Mouse (Mus musculus): ENCODE results near the gene Tstd1. TPM values are rescaled to one million over a fixed set of nuclear protein-coding genes. Genes with fewer than 3 reads are reported as not detected.

Gene Tstd1
- total RNA-seq, 2 experiments from 2014 or later: 2.2 to 2.5 TPM

DNA sequence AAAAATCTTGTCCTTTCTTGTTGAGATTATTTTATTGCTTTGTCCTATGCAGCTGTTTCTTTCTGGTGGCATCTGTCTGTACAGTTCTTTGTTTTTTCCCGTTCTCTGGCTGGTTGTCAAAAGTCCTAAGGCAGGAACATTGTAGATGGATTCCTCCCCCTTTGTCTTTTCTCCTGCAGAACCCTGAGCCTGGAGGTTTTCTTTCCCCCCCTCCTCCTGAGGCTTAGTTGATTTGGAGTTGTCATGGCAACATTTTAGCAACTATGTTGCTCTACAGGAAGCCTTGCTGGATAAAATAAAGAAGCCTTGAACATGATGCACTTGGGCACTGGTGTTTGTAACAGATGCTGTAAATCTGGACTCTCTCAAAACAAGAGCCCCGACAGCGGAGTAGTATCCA, 6.2 kb upstream of the Tstd1 start:
- intact Hi-C loops (cut with DNase I): loop anchor here (5.0 kb wide), 1 partner anchor 40 kb away; no protein-coding TSS in a partner anchor
- peak in 1 of 2 experiments; percentile 24 for DNase-seq

DNA sequence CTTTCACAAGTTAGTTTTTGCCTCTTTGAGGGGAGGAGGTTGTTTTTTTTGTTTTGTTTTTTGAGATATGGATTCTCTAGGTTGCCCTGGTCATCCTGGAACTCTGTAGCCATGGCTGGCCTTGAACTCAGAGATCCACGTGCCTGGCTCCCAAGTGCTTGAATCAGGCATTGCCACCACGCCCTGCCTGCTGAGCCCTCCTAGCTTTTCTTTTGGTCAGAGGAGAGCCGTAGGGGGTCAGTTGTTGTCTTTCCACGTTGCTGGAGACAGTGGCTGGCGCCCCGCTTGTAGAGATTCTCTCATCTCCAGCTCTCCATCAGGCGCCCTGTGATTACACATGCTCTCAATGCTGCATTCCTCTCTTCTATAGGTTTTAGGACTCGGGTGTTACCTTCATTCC, 5.1 kb upstream of the Tstd1 start:
- intact Hi-C loops (cut with DNase I): loop anchor here (1.0 to 5.0 kb wide), 3 partner anchors 24 to 58 kb away; partner anchors contain the start of gene F11r
- no peak for DNase-seq

GRCm38 (mm10) chr1:171419291-171419882, 715 bp downstream of the Tstd1 start:
- DNase-seq: no peak
- intact Hi-C loops (cut with DNase I): no loop called here

DNA sequence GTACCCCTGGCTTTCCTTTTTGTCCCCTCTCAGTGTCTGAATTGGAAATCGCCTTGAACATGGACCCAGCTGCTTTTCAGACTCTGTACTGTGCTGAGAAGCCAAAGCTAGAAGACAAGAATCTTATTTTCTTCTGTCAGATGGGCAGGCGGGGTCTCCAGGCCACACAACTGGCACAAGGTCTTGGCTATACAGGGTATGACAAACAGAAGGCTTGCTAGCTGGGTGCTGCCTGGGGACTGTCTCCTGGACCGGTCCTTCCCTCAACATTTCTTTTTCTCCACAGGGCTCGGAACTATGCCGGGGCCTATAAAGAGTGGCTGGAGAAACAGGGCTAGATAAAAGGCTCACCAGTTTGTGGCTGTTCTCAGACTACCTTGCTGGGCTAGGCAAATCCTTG, 1.2 kb downstream of the Tstd1 start:
- DNase-seq: no peak
- intact Hi-C loops (cut with DNase I): no loop called here

GRCm38 (mm10) chr1:171422504-171423095, 3.9 kb downstream of the Tstd1 start:
- no peak for DNase-seq
- intact Hi-C loops (cut with DNase I): no loop called here

- no peak for DNase-seq
- intact Hi-C loops (cut with DNase I): no loop called here
These were observed 6.0 kb downstream of the Tstd1 start for GRCm38 (mm10) chr1:171424638-171425037.

DNA sequence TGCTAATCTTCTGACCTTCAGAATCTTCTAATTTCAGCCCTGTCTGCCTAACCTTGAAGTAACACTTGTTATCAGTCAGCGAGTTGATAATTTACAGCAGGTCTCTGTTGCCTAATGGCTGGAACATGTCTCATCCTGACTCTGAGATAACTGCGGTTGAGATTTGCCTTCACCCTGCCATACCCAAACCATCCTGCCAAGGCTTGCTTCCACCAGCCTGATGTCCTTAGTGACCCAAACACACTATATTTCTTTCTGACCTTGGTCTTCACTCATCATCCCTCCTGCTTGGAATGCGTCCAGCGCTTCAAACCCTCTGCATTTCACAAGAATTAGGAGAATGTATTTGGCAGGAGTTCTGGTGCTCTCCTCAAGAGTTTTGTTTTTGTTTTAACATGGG, 6.5 kb downstream of the Tstd1 start:
- DNase-seq: peak in 1 of 2 experiments; percentile 32

DNA sequence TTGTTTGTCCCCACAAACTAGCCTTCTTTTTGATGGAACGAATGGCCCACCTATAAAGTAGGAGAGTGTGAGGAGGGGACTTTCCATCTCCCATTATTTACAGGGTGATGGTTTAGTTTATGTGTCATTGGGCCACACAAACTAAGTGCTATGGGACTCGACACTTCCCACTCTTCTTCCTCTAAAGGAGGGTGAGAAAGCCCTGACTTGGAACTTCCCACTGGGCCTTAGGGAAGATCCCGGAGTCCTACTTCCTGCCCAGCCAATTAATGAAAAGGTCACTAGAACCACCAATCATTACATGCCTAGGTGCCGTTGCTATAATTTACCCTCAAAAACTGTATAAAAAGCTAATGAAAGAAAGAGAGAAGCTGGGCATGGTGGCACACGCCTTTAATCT, 13.5 kb downstream of the Tstd1 start:
- no peak for DNase-seq
- intact Hi-C loops (cut with DNase I): no loop called here

More for the DNA sequence above, 6.5 kb downstream of the Tstd1 start:
- intact Hi-C loops (cut with DNase I): no loop called here

DNA sequence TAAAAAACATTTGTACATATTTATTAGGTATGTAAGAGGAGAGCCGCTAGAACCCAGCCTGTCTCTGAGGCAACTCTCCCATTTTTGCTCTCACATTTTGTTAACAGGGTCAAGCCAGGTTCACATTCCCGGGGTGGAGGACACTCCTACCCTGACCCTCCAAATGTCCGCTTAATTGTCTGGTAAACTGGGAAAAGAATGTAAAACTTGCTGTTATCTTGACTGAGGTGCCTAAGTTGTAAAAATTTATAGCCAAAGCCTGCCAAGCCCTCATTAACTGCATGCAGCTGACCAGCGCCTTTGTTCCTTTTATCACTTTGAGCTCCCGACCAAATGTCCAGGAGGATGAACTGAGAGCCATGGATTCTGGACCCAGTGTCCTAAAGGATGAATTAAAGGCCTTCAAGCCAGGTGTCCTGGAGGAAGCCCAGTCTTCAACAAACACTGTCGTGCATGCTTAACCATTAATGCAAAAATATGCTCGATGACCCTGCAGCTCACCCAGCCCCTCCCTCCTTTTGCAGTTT, 16.7 kb downstream of the Tstd1 start:
- no peak for DNase-seq
- intact Hi-C loops (cut with DNase I): no loop called here

DNA sequence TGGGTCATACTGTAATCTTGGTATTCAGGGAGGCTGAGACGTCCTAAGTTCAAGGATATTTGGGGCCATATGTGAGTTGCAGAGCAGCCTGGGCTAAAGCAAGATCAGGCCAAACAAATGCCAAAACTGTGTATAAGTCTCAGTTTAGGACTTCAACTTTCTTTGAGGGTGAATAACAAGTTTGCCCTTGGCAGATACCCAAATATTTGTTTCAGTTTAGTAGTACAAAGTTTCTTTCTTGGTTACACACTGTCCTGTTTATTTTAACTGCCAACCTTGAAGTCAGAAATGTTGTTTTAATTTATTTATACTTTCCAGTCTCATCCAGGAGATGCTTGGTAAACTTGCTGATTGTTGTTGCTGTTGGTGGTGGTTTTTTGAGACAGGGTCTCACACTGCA, 17.3 kb downstream of the Tstd1 start:
- DNase-seq: no peak
- intact Hi-C loops (cut with DNase I): loop anchor here (2.0 kb wide), 2 partner anchors 19 to 35 kb away; no protein-coding TSS in a partner anchor

DNA sequence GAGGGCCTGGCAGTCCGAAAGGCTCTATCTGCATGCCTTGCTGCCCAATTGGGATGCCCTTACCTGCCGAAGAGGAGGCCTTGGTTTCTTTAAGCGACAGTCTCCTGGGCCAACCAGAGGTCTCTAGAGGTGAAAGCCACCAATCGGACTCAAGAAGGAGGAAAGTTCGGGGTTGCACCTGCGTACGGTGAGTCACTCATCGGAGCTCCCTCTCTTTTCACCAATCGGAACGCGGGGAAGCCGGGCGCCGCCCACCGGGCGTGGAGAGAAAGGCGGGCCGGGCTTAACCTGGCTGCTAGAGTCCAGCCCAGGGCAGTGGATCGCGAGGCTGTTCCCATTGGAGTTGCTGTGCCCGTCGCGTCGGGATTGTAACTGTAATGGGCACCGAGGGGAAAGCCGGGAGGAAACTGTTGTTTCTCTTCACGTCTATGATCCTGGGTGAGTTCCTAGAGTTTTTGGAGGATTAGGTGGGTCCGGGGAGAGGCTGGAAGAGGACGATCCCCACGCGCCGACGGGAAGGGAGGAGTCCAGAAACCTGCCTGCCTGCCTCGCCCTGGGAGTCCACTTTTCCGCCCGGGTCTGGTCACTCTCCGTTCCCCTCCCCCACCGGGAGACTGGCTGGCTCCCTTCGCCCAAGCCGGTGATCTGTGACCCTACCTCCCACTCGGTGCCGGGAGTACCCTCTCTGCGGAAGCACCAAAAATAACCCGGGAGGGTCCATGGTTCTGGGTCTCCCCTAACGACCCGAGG, 18.8 kb downstream of the Tstd1 start, which contains the start of gene F11r:
Gene F11r (plus strand): TSS at position 272 of the 750 bp plus-strand sequence.
- intact Hi-C loops (cut with DNase I): loop anchor here (1.0 to 2.0 kb wide), 4 partner anchors 17 to 65 kb away; partner anchors contain the start of gene Alyref2
- peak; percentile 82 to 87 for DNase-seq

DNA sequence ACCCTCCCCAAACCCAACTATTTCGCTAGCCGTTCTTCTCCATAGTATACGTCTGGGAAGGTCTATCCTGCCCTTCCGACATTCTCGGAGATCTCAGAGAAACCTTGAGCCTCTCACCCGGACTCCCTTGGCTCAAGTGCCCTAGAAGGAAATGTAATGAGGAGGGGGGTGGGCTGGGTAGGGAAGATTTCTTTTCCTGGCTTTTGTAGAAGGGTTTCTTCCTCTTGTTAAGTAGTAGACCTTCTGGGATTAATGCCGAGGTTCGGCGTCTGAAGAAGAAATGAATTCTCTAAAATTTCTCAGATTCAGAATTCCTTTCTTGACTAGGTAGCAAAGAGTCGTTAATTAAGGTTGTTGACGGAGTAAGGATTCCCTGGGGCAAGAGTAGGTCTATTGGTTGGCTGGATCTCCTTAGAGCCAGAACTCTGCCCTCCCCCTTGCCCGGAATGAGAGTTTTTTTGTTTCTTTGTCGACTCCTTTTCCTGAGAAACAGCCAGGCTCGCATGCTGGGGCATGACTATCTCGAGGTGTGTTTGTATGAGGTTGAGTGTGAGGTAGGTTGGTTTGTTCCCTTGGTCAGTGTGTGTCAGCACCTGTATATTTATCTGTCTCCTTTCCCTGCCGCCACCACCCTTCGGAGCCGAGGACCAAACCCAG, 19.5 kb downstream of the Tstd1 start:
- no peak for DNase-seq
- intact Hi-C loops (cut with DNase I): loop anchor here (2.0 kb wide), 1 partner anchor 65 kb away; the partner anchor contains the start of gene Alyref2

GRCm38 (mm10) chr1:171439072-171439471, 20.4 kb downstream of the Tstd1 start:
- no peak for DNase-seq
- intact Hi-C loops (cut with DNase I): loop anchor here (2.0 kb wide), 1 partner anchor 64 kb away; the partner anchor contains the start of gene Alyref2

DNA sequence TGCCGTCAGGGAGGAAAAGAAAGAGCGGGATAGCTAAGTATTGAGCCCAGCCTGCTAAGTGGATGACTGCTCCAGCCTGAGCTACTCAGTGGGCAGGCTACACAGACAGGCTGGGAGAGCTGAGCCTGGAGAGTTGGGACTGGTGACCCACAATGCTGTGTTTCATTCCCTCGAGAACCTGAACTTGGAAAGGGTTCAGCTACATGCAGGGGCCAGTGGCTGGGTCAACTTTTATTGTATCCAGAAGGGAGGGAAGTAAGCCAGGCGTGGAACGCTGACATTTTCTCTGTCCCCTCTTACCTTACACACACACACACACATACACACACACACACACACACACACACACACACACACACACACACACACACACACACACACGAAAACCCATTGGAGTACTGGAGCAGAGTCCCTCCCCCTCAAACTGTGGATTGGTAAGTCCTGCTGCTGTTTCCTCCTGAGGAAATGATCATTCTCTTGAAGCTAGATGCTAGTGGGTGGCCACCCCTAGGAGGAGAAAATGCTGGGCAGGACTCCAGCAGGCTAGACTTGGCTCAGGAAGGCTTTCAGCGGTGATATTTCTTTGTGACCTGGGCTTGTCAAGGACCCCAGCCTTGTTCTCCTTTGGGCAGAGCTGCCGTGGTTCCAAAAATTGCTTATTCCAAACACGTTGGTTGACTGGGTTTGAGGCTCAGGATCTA, 21.5 kb downstream of the Tstd1 start:
- peak; percentile 76 to 80 for DNase-seq
- intact Hi-C loops (cut with DNase I): no loop called here

DNA sequence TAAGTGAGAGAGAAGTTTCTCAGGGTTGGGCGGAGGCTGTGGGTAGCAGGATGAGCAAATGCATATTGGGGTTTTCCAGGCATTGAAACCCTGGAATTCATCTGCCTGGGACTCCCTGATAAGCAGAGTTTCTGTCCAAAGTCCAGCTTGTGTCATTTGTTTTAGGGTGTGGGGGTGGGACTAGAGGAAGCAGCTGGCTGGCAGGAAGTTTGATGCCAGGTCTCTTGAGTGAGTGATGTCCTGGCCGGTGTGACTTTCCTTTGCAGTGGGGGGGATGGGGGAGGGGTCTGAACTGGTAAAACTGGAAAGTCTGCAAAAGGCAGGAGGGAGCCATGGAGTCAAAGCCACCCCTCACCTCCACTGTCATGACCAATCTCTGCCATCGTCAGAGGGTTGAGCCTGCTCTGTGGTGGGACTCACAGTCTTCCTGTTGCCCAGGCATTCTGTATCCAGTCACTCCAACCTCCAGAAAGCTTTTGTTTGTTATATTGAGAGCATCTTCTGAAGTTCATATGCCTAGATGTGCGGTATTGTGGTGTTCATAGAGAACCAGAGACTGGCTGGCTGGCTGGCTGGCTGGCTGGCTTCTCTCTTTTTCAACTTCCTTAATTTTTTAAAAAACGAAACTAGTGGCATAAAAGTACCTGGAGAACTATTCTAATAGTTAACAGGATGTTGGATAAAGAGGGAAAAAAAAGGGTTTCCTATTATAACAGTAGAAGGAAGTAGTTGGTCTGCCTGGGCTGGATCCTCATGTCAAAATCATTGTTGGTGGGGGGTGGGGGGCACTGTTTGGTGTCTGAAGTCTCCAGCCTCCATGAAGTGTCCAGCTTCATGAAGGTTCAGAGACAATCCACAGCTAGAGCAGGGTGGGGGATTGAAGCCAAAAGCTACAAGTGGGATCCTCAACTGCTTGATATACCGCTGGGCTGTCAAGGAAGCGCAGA, 23.1 kb downstream of the Tstd1 start:
- intact Hi-C loops (cut with DNase I): no loop called here
- DNase-seq: no peak

GRCm38 (mm10) chr1:171442413-171442760, 23.7 kb downstream of the Tstd1 start:
- intact Hi-C loops (cut with DNase I): no loop called here
- DNase-seq: no peak

DNA sequence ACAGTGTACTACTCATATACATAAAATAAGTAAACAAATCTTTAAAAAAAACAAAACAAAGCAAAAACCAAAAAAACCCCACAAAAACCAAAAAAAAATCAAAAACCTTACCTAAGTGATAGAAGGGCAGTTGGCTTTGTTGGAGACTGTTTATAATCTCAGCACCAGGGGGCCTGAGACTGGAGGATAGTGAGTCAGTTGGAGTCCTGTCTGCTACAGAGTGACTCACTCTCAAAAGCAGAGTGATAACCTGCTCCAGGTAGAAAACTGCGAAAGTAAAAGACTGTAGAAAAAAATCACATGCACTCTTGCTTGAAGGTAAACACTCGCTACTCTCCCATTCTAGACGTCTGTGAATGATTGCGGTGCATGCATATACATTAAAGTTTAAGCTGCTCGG, 26.4 kb downstream of the Tstd1 start:
- intact Hi-C loops (cut with DNase I): no loop called here
- DNase-seq: no peak

- DNase-seq: no peak
- intact Hi-C loops (cut with DNase I): no loop called here
These were observed 28.2 kb downstream of the Tstd1 start for GRCm38 (mm10) chr1:171446854-171447253.

GRCm38 (mm10) chr1:171447692-171448091, 29.0 kb downstream of the Tstd1 start:
- DNase-seq: no peak
- intact Hi-C loops (cut with DNase I): no loop called here

Measured in heart, postnatal 14 days (tissue).